Mouse (Mus musculus) layer of hippocampus, adult 6 months (tissue): ENCODE data around the gene Hoxc8. TPM values are rescaled to one million over a fixed set of nuclear protein-coding genes. Genes with fewer than 3 reads are reported as not detected.

Experiments used
- long read RNA-seq, 2 experiments: library from polyadenylated mRNA; unstranded; transcript quantifications; one replicate each; pipeline ENCODE4 v2.0.0; 2019 to 2020
- microRNA-seq: library from miRNA; unstranded; fragments of <30 nt; microRNA quantifications from one replicate; pipeline ENCODE4 v1.2.0, GENCODE M21; 2020
- polyA plus RNA-seq: library from polyadenylated mRNA; unstranded; fragments of <200 nt; fragmentation: Nextera tagmentation; gene quantifications from 2 replicates; pipeline ENCODE4 v1.2.3, GENCODE M21; 2021

Hoxc8 gene
- not detected in 2 replicates for polyA plus RNA-seq
- long read RNA-seq, experiment 1, result 0 reads
- long read RNA-seq, experiment 2, result 0 reads

DNA sequence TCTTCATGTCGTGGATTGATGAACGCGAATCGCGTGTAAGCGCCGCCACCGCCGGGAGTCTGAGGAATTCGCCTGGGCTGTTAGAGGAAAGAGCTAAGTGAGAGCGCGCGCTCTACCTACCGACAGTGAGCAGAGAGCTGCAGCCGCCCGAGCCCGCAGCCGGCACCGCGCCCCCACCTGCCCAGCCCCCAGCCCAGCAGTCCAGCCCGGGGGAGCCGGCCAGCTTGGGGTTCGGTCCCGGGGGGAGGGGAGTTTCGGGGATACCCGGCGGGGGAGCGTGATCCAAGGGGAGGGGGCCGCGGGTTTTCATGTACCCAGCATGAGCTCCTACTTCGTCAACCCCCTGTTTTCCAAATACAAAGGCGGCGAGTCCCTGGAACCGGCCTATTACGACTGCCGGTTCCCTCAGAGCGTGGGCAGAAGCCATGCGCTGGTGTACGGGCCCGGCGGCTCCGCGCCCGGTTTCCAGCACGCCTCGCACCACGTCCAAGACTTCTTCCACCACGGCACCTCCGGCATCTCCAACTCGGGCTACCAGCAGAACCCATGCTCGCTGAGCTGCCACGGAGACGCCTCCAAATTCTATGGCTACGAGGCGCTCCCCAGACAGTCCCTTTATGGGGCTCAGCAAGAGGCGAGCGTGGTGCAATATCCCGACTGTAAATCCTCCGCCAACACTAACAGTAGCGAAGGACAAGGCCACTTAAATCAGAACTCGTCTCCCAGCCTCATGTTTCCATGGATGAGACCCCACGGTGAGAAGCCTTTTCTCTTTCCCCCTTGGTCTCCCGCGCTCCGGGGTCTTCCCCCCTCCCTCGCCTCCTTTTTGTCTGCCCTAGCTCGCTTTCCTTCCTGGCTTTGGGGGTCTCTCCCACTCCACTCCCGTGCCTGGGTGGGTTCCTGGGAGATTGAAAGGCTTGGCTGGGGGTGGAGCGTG lies at the start of gene Hoxc8:
Gene Hoxc8 (plus strand): TSS at position 147 of the 937 bp plus-strand sequence.

GRCm38 (mm10) chr15:102954192-102955006 lies 36.0 kb upstream of the Hoxc8 start, which contains the start of gene Hoxc11:
TSS of gene Hoxc11 (plus strand) at chr15:102954427.

GRCm38 (mm10) chr15:102966776-102967311 lies 23.6 kb upstream of the Hoxc8 start, which contains the start of gene Hoxc10:
TSS of gene Hoxc10 (plus strand) at chr15:102966796.

DNA sequence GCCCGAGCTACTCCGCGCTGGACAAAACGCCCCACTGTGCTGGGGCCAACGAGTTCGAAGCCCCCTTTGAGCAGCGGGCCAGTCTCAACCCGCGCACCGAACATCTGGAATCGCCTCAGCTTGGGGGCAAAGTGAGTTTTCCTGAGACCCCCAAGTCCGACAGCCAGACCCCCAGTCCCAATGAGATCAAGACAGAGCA lies 23.2 kb upstream of the Hoxc8 start, which contains the start of gene Hoxc5:
Gene Hoxc5 (plus strand): TSS at position 132 of the 199 bp plus-strand sequence.

DNA sequence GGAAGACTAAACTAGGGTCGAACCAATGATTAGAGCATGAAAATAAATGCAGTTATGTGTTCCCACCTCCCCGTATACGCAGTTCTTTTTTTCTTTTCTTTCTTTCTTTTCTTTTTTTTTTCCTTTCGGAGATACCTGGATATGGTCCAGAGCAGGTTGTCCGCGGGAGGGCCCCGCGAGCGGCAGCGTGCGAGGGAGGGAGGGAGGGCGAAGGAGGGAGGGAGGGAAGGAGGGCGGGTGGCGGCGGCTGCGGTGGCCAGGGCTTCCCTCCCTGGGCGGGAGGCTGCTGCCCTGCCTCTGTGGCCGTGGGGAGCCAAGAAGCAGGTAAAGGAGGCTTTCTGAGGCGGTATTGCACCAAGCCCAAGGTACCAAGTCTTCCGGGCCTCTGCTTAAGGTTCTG lies 14.2 kb upstream of the Hoxc8 start, which contains the start of gene Hoxc9:
Gene Hoxc9 (plus strand): TSS at position 269 of the 400 bp plus-strand sequence.

DNA sequence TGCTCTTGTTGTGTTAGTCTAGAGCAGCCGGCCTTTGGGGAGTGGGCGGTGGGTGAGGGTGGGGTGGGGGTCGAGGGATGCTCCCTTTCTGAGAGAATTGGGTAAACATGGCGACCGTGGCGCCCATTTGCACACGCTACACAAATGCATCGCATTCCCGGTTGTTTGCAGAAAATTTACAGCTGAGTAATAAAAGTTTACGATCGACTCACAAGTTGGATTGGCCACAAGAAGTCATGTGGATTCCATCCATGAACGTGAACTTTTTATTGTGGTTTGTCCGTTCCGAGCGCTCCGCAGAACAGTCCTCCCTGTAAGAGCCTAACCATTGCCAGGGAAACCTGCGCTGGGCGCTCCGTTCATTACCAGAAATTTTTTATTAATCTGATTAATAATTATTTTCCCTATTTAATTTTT lies 7.5 kb downstream of the Hoxc8 start, which contains the start of gene Hoxc6:
Gene Hoxc6 (plus strand): TSS at position 319 of the 417 bp plus-strand sequence.

DNA sequence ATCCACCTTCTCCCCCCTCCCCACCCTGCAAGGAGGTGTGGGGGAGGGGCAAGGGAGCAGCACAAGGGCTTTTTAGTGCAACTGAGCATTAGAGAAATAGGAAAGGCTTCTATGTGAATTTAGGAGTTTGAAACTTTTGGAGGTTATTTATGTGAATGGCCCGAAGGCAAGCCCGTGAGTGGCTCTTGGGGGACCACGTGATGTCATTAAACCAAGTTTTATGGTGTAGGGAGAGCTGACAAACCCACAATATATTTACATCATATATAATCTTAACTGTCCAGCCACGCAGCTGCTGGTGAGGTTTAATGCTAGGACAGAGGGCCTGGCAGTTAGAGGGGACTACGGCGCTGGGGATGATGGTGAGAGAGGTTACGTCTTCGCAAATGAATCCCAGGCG lies 28.2 kb downstream of the Hoxc8 start, which contains the start of gene Hoxc4:
Gene Hoxc4 (plus strand): TSS at position 299 of the 400 bp plus-strand sequence.

Small RNA genes lying within 50 kb of the gene (microRNA-seq; reads per million reads assigned to microRNA genes)
- gene Mir196a-2 (not detected), gene Mir615 (9.4 reads per million, percentile 31 among the genes with 10 or more reads in this experiment)

Other genes starting within 250 kb of the Hoxc8 start
- gene Hoxc13, start 69.5 kb upstream of the Hoxc8 start, polyA plus RNA-seq, result not detected in 2 replicates
- not detected in 2 replicates for gene Hoxc12, start 53.9 kb upstream of the Hoxc8 start, polyA plus RNA-seq
- gene Hoxc11, start 36.2 kb upstream of the Hoxc8 start, polyA plus RNA-seq, result not detected in 2 replicates
- not detected in 2 replicates for gene Hoxc10, start 23.8 kb upstream of the Hoxc8 start, polyA plus RNA-seq
- not detected in 2 replicates for gene Hoxc5, start 23.2 kb upstream of the Hoxc8 start, polyA plus RNA-seq
- not detected in 2 replicates for gene Hoxc9, start 14.2 kb upstream of the Hoxc8 start, polyA plus RNA-seq
- not detected in 2 replicates for gene Hoxc6, start 7.7 kb downstream of the Hoxc8 start, polyA plus RNA-seq
- gene Hoxc4, start 28.3 kb downstream of the Hoxc8 start, polyA plus RNA-seq, result not detected in 2 replicates
- gene Smug1, start 176.5 kb downstream of the Hoxc8 start, polyA plus RNA-seq, result 7.3 and 7.7 TPM in 2 replicates
- gene Cbx5, start 249.2 kb downstream of the Hoxc8 start, polyA plus RNA-seq, result 84.7 and 97.7 TPM in 2 replicates
- 214 and 277 TPM in 2 replicates for gene Hnrnpa1, start 249.8 kb downstream of the Hoxc8 start, polyA plus RNA-seq